Mouse (Mus musculus): ENCODE measurements around the gene Prr12. TPM values are rescaled to one million over a fixed set of nuclear protein-coding genes. Genes with fewer than 3 reads are reported as not detected.

Prr12 gene
- polyA plus RNA-seq, 1 experiment from 2014 or later, result 18.5 TPM

DNA sequence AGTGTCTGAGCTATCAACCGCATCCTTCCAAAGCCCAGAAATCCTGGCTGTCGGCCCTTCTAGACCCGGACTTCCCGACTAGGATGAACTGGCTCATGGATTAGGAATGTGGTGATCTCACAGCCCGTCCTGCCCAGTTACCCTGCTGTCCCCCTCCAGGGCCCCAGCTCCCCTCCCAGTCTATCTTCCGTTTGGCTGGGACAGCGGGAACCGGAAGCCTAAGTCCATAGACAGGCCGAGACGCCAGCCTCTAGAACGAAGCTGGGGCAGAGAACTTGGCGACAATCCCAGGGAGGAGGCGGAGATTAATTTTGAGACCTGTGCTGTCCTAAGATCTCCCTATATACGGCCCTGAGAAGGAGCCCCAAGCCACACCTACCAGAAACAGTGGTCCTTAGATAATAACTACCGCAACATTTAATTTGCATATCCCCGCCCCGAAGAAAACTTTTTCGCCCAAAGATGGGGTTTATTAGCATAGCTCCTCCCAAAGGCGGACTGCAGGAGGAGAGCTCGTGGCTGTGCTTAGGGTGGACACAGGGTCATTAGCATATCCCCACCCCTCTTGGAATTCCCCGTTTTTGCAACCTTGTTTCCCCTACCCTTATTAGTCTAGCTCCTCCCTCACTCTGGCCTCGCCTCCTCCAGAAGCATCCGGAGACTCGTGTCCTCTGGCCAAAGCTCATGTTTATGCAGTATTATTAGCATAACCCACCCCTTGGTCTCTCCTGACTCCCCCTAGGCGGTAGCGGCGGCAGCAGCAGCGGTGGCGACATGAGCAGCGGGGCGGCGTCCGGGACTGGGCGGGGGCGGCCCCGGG is 35.2 kb downstream of the Prr12 start, which contains the start of gene Rras:
Gene Rras, plus strand, starts transcription at position 720 of the 820 bp plus-strand sequence.
- H3K4me3 ChIP-seq (ENCODE audit: low read depth, low read length), result peak within 1 kb of the TSS; percentile 93
- H3K27me3 ChIP-seq (ENCODE audit: control insufficient read depth, insufficient read depth, low read length), result no peaks in the 10 kb centered on the region
- H3K9ac ChIP-seq (ENCODE audit: low read length), result peak within 1 kb of the TSS; percentile 64
- ATAC-seq (ENCODE audit: insufficient number of reproducible peaks, low FRiP score, low TSS enrichment, low read depth) (peak; percentile 90), DNase-seq (ENCODE audit: low spot score) (peak; percentile 87)
- peaks cover 9% of the 10 kb centered on the region for H3K4me1 ChIP-seq (ENCODE audit: control insufficient read depth, insufficient read depth, low read length)
- H3K27ac ChIP-seq (replicated peaks; ENCODE audit: low read depth, low read length), result peak within 1 kb of the TSS; percentile 66
- H3K4me2 ChIP-seq (ENCODE audit: low read depth, severe bottlenecking), result peak within 1 kb of the TSS; percentile 89
- peaks cover 3% of the 10 kb centered on the region; the same call in 1 of the 2 replicates for H3K36me3 ChIP-seq (ENCODE audit: control insufficient read depth, insufficient read depth, low read length)
- H3K9me3 ChIP-seq (ENCODE audit: control insufficient read depth, low read length), result no peaks in the 10 kb centered on the region
- WGBS, result under 1% methylated on average over 36 of the region's 36 CpGs

DNA sequence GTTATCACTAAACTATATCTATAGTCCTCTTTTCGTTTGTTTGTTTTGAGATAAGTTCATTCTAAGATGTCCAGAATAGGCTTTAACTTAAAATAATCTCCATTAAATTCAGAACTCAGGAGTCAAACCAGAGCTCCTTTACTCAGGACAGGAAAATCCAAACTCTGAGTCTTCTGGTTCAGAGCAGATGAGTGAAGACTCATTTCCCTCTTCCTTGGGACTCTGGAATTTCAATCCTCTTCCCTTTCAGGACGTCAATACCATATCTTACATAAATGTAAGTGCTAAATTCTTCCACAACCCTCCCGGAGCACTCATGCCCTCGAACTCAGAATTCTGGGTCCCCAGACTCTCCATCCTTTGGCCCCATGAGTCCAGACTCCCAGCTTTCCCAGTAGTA is 35.9 kb downstream of the Prr12 start:
- ATAC-seq (ENCODE audit: insufficient number of reproducible peaks, low FRiP score, low TSS enrichment, low read depth) (no peak), DNase-seq (ENCODE audit: low spot score) (no peak)
- Histone ChIP-seq H3K36me3 (ENCODE audit: control insufficient read depth, insufficient read depth, low read length) (peaks cover 9% of the 10 kb centered on the region; the same call in 1 of the 2 replicates), H3K27me3 (ENCODE audit: control insufficient read depth, insufficient read depth, low read length) (no peaks in the 10 kb centered on the region), H3K27ac (replicated peaks; ENCODE audit: low read depth, low read length) (peak overlapping the region; percentile 66), H3K4me3 (ENCODE audit: low read depth, low read length) (peak overlapping the region; percentile 93), H3K4me2 (ENCODE audit: low read depth, severe bottlenecking) (peak overlapping the region; percentile 89), H3K9ac (ENCODE audit: low read length) (peak overlapping the region; percentile 38), H3K9me3 (ENCODE audit: control insufficient read depth, low read length) (no peaks in the 10 kb centered on the region), H3K4me1 (ENCODE audit: control insufficient read depth, insufficient read depth, low read length) (peaks cover 9% of the 10 kb centered on the region)
- 4% methylated on average over 4 of the region's 4 CpGs for WGBS

DNA sequence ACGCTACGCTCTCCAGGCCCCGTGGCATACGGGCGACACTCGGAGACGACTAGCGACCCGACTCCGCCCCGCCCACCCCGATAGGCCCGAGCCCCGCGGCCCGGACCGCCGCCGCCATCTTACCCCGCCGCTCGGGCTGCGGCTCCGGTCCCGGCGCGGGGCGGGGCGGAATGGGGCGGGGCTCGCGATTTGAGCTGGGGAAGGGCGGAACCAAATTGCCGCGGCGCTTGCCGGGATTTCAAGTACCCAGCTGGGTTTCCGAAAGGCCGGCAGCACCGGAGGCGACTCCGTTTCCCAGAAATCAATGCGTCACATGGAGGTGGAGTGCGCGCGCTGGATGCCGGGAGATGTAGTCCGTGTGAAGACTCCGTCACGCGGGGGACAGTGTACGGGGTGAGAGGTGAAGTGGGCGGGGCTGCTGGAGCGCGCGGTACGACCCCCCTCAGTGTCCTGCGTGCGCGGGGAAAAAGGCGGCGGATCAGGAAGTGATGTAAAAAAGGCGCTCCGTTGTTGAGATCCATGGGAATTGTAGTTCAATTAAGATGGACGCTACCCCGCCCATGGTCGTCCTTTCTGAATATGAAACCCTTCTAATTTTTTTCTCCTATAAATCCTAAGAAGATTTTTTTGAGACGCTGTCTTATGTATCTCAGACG is 36.6 kb downstream of the Prr12 start, which contains the start of gene Scaf1:
Gene Scaf1, minus strand, starts transcription at position 407 of the 656 bp plus-strand sequence.
- H3K4me3 ChIP-seq (ENCODE audit: low read depth, low read length), result peak within 1 kb of the TSS; percentile 93
- H3K9ac ChIP-seq (ENCODE audit: low read length), result peak within 1 kb of the TSS; percentile 98
- peaks cover 9% of the 10 kb centered on the region for H3K4me1 ChIP-seq (ENCODE audit: control insufficient read depth, insufficient read depth, low read length)
- under 1% methylated on average over 49 of the region's 69 CpGs for WGBS
- H3K4me2 ChIP-seq (ENCODE audit: low read depth, severe bottlenecking), result peak within 1 kb of the TSS; percentile 89
- no peaks in the 10 kb centered on the region for H3K27me3 ChIP-seq (ENCODE audit: control insufficient read depth, insufficient read depth, low read length)
- ATAC-seq (ENCODE audit: insufficient number of reproducible peaks, low FRiP score, low TSS enrichment, low read depth) (peak; percentile 89), DNase-seq (ENCODE audit: low spot score) (peak; percentile 100)
- peak within 1 kb of the TSS; percentile 66 for H3K27ac ChIP-seq (replicated peaks; ENCODE audit: low read depth, low read length)
- peaks cover 14% of the 10 kb centered on the region; the same call in 1 of the 2 replicates for H3K36me3 ChIP-seq (ENCODE audit: control insufficient read depth, insufficient read depth, low read length)
- no peaks in the 10 kb centered on the region for H3K9me3 ChIP-seq (ENCODE audit: control insufficient read depth, low read length)

DNA sequence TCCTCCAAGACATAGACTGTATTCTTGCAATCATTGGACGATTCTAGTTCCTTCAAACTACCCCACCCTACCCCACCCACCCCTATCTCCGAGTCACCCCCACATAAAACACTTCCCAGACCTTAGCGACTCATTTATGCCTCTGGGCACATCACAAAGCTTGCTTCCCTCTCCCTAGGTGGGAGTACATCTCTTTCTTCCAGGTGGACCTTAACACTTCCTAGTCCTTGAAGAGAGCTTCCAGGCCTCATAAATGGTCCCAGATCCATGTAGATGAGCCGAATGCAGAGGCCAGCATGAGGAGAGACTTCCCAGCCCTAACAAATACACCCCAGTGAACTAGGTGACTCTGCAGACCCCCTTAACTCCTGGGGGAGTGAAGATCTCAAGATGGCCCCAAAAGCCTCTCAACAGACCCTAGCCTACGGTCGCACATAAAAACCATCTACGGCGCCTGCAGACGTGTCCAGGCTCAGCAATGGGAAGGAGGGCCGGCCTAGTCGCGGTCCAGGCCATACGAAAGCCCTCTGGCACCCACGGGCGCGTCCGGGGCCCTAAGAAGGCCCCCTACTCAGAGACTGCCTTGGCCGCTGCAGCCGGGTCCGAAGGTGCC is 37.2 kb downstream of the Prr12 start:
- under 1% methylated on average over 20 of the region's 20 CpGs for WGBS

DNA sequence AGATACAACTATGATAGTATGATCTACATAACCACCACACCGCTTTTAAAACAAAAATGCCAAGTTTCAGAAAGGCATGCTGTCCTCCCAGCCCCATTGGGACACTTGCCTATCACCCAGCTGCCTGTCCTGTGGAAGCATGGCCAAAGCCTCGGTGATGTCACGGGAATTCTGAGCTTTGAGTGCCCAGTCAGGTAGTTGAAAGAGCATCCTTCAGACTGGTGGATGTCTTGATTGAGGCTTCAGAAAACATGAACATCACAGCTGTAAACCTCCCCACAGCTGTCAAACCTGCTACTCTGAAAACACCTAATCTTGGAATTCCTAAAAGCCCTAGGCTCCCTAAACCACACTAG is 38.6 kb downstream of the Prr12 start:
- 92% methylated on average over 3 of the region's 3 CpGs for WGBS
- H3K9ac ChIP-seq (ENCODE audit: low read length), result no peak overlapping the region
- H3K9me3 ChIP-seq (ENCODE audit: control insufficient read depth, low read length), result no peaks in the 10 kb centered on the region
- no peaks in the 10 kb centered on the region for H3K27me3 ChIP-seq (ENCODE audit: control insufficient read depth, insufficient read depth, low read length)
- H3K27ac ChIP-seq (replicated peaks; ENCODE audit: low read depth, low read length), result no peak overlapping the region
- peaks cover 23% of the 10 kb centered on the region for H3K36me3 ChIP-seq (ENCODE audit: control insufficient read depth, insufficient read depth, low read length)
- no peak overlapping the region for H3K4me3 ChIP-seq (ENCODE audit: low read depth, low read length)
- no peak for DNase-seq (ENCODE audit: low spot score)
- no peak for ATAC-seq (ENCODE audit: insufficient number of reproducible peaks, low FRiP score, low TSS enrichment, low read depth)
- peaks cover 9% of the 10 kb centered on the region for H3K4me1 ChIP-seq (ENCODE audit: control insufficient read depth, insufficient read depth, low read length)
- no peak overlapping the region; the same call in 1 of the 2 replicates for H3K4me2 ChIP-seq (ENCODE audit: low read depth, severe bottlenecking)

More for the DNA sequence above, 37.2 kb downstream of the Prr12 start:
- Histone ChIP-seq H3K9ac (ENCODE audit: low read length) (peak overlapping the region; percentile 98), H3K4me3 (ENCODE audit: low read depth, low read length) (peak overlapping the region; percentile 93), H3K4me1 (ENCODE audit: control insufficient read depth, insufficient read depth, low read length) (peaks cover 9% of the 10 kb centered on the region), H3K27me3 (ENCODE audit: control insufficient read depth, insufficient read depth, low read length) (no peaks in the 10 kb centered on the region), H3K27ac (replicated peaks; ENCODE audit: low read depth, low read length) (peak overlapping the region; percentile 61; the same call in 1 of the 2 replicates), H3K4me2 (ENCODE audit: low read depth, severe bottlenecking) (peak overlapping the region; percentile 83), H3K36me3 (ENCODE audit: control insufficient read depth, insufficient read depth, low read length) (peaks cover 18% of the 10 kb centered on the region), H3K9me3 (ENCODE audit: control insufficient read depth, low read length) (no peaks in the 10 kb centered on the region)
- ATAC-seq (ENCODE audit: insufficient number of reproducible peaks, low FRiP score, low TSS enrichment, low read depth), result no peak; the same call in 1 of the 2 replicates
- DNase-seq (ENCODE audit: low spot score), result no peak

DNA sequence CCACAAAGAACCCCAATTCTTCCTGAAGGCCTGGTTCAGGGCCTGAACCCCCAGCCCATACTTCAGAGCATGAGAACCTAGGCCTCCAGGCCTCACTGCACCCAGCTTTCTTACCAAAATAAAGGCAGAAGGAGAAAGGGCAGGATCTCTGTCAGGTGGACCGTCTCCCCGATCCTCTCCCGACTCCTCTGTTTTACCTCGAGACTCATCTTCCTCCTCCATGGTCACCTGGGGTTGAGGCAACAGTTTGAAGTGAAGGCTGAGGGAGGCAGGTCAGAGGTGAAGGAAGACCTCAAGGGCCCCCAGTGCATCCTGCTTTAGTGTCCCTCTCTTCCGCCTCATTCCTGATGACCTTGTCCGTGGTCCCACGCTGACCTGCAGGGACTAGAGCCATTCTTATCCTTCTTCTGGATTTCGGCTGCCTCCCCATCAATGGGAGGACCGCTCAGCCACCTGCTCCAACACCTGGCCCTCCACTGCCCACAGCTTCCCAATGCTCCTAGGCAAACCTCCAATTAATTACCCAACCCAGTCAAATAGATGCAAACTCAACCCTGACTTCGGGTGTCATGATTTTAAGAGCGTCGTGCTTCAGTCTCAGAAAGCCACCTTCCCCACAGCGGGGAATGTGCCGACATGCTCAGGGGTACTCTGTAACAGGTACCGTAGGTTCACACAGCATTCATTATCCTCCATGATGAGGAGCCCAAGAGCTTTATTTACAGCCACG is 39.1 kb downstream of the Prr12 start:
- no peak overlapping the region for H3K27ac ChIP-seq (replicated peaks; ENCODE audit: low read depth, low read length)
- no peak overlapping the region; the same call in 1 of the 2 replicates for H3K4me3 ChIP-seq (ENCODE audit: low read depth, low read length)
- peaks cover 9% of the 10 kb centered on the region for H3K4me1 ChIP-seq (ENCODE audit: control insufficient read depth, insufficient read depth, low read length)
- 96% methylated on average over 16 of the region's 16 CpGs for WGBS
- ATAC-seq (ENCODE audit: insufficient number of reproducible peaks, low FRiP score, low TSS enrichment, low read depth) (no peak), DNase-seq (ENCODE audit: low spot score) (no peak)
- H3K9me3 ChIP-seq (ENCODE audit: control insufficient read depth, low read length), result no peaks in the 10 kb centered on the region
- H3K27me3 ChIP-seq (ENCODE audit: control insufficient read depth, insufficient read depth, low read length), result no peaks in the 10 kb centered on the region
- no peak overlapping the region for H3K9ac ChIP-seq (ENCODE audit: low read length)
- H3K4me2 ChIP-seq (ENCODE audit: low read depth, severe bottlenecking), result no peak overlapping the region
- peaks cover 25% of the 10 kb centered on the region for H3K36me3 ChIP-seq (ENCODE audit: control insufficient read depth, insufficient read depth, low read length)

DNA sequence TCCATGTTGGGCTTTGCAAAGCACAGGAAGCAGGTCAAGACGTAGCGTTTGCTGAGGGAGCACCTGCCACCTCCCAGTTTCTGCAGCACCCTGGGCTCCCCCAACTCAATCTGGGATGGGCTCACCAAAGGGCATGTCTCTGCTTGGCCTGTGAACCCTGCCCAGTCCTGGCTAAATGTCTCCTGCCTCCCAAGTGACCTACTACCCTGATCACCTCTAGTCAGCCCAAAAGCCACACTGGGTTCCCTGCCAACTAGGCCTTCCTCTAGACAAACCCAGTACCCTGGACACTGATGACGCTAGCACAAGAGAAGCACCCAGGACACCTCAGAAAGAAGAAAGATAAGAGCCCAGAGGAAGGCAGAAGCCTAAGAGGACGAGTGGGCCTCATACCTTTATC is 39.9 kb downstream of the Prr12 start:
- Histone ChIP-seq H3K27me3 (ENCODE audit: control insufficient read depth, insufficient read depth, low read length) (no peaks in the 10 kb centered on the region), H3K4me1 (ENCODE audit: control insufficient read depth, insufficient read depth, low read length) (peaks cover 6% of the 10 kb centered on the region), H3K4me3 (ENCODE audit: low read depth, low read length) (no peak overlapping the region; the same call in 1 of the 2 replicates), H3K36me3 (ENCODE audit: control insufficient read depth, insufficient read depth, low read length) (peaks cover 31% of the 10 kb centered on the region), H3K4me2 (ENCODE audit: low read depth, severe bottlenecking) (no peak overlapping the region), H3K9me3 (ENCODE audit: control insufficient read depth, low read length) (no peaks in the 10 kb centered on the region), H3K27ac (replicated peaks; ENCODE audit: low read depth, low read length) (no peak overlapping the region), H3K9ac (ENCODE audit: low read length) (no peak overlapping the region)
- 86% methylated on average over 4 of the region's 4 CpGs for WGBS
- ATAC-seq (ENCODE audit: insufficient number of reproducible peaks, low FRiP score, low TSS enrichment, low read depth), result no peak
- DNase-seq (ENCODE audit: low spot score), result no peak
